Mouse (Mus musculus) 3134 (cell line): ENCODE measurements around the gene Efhc1.

Experiments used
- DNase-seq: peaks from one replicate; pipeline ENCODE4 v3.0.0-alpha.2; 2011; ENCODE audit warnings: low spot score; ENCODE audit not compliant: insufficient read length; ENCODE audit errors: extremely low read depth

The Efhc1 gene

GRCm38 (mm10) chr1:21004596-21004995 lies 53.2 kb downstream of the Efhc1 start:
- no peak for DNase-seq

- no peak for DNase-seq
Measured at GRCm38 (mm10) chr1:21006775-21007174, 55.3 kb downstream of the Efhc1 start.

- peak; percentile 19 for DNase-seq
Measured at GRCm38 (mm10) chr1:21007941-21008701, 56.7 kb downstream of the Efhc1 start.

GRCm38 (mm10) chr1:21008891-21009290 lies 57.5 kb downstream of the Efhc1 start:
- peak; percentile 52 for DNase-seq

- DNase-seq: no peak
Measured at GRCm38 (mm10) chr1:21010282-21010800, 58.9 kb downstream of the Efhc1 start.

GRCm38 (mm10) chr1:21014463-21014862 lies 63.0 kb downstream of the Efhc1 start:
- DNase-seq: peak; percentile 86

GRCm38 (mm10) chr1:21023101-21023500 lies 71.7 kb downstream of the Efhc1 start:
- no peak for DNase-seq

GRCm38 (mm10) chr1:21025203-21025602 lies 73.8 kb downstream of the Efhc1 start:
- no peak for DNase-seq

GRCm38 (mm10) chr1:21026534-21026933 lies 75.1 kb downstream of the Efhc1 start:
- DNase-seq: no peak

- DNase-seq: no peak
Measured at GRCm38 (mm10) chr1:21029000-21029399, 77.6 kb downstream of the Efhc1 start.

- DNase-seq: no peak
Measured at GRCm38 (mm10) chr1:21031650-21032049, 80.2 kb downstream of the Efhc1 start.

GRCm38 (mm10) chr1:21033065-21033791 lies 81.8 kb downstream of the Efhc1 start:
- no peak for DNase-seq

GRCm38 (mm10) chr1:21033792-21034119 lies 82.3 kb downstream of the Efhc1 start:
- no peak for DNase-seq

GRCm38 (mm10) chr1:21035878-21036277 lies 84.5 kb downstream of the Efhc1 start:
- DNase-seq: no peak

- DNase-seq: no peak
Measured at GRCm38 (mm10) chr1:21037881-21038601, 86.6 kb downstream of the Efhc1 start.

- DNase-seq: no peak
Measured at GRCm38 (mm10) chr1:21039564-21039963, 88.1 kb downstream of the Efhc1 start.

GRCm38 (mm10) chr1:21040173-21040572 lies 88.7 kb downstream of the Efhc1 start:
- DNase-seq: no peak
